Mouse (Mus musculus) hindbrain, postnatal 0 days (tissue): ENCODE results near the gene Taar6. TPM values are rescaled to one million over a fixed set of nuclear protein-coding genes. Genes with fewer than 3 reads are reported as not detected.

Experiments
- ATAC-seq: fragments of 200-750 bp; cut with Nextera tagmentation; 2 replicates; pipeline ENCODE4 v1.8.0; 2017; ENCODE audit warnings: mild to moderate bottlenecking, moderate TSS enrichment, moderate library complexity
- DNase-seq: peaks from one replicate; pipeline ENCODE4 v3.0.0-alpha.2; 2015; ENCODE audit warnings: low spot score
- H3K27ac ChIP-seq: fragments of 300-500 bp; sonication (generic); 2 replicates; pipeline ENCODE4 v1.5.1; 2014; ENCODE audit warnings: mild to moderate bottlenecking
- H3K27me3 ChIP-seq: fragments of 300-500 bp; sonication (generic); 2 replicates; pipeline ENCODE4 v1.6.1; 2014; ENCODE audit warnings: low read length, mixed read lengths; ENCODE audit not compliant: insufficient read depth
- H3K36me3 ChIP-seq: fragments of 300-500 bp; sonication (generic); 2 replicates; pipeline ENCODE4 v1.6.1; 2014; ENCODE audit warnings: low read length, mixed read lengths; ENCODE audit not compliant: insufficient read depth
- H3K4me1 ChIP-seq: fragments of 300-500 bp; sonication (generic); 2 replicates; pipeline ENCODE4 v1.6.1; 2014; ENCODE audit warnings: antibody characterized with exemption, low read length, mixed read lengths; ENCODE audit not compliant: insufficient read depth
- H3K4me2 ChIP-seq: fragments of 300-500 bp; sonication (generic); 2 replicates; pipeline ENCODE4 v1.6.1; 2014; ENCODE audit warnings: low read depth, mild to moderate bottlenecking, low read length, moderate library complexity, mixed read lengths
- H3K4me3 ChIP-seq: fragments of 300-500 bp; sonication (generic); 2 replicates; pipeline ENCODE4 v1.5.1; 2014; ENCODE audit warnings: low read length
- H3K9ac ChIP-seq: fragments of 300-500 bp; sonication (generic); replicated peaks from 2 replicates; pipeline ENCODE4 v1.6.1; 2014; ENCODE audit warnings: mild to moderate bottlenecking, low read length, moderate library complexity, mixed read lengths
- H3K9me3 ChIP-seq: fragments of 300-500 bp; sonication (generic); 2 replicates; pipeline ENCODE4 v1.6.1; 2016; ENCODE audit warnings: low read length, mixed read lengths
- CTCF ChIP-seq: IDR thresholded peaks from 2 replicates; pipeline ENCODE4 v1.5.1; 2016; ENCODE audit warnings: antibody characterized with exemption, control low read depth, low read depth
- WGBS: fragments of 180-500 bp; shearing (Covaris S2); extraction: QIAGEN DNeasy Blood & Tissue Kit; methylation state at CpG from one replicate; pipeline ENCODE4 v1.1.7; 2014; 5-methylcytosine and 5-hydroxymethylcytosine counted together
- polyA plus RNA-seq: library from polyadenylated mRNA; unstranded; fragments of >200 nt; fragmentation: Nextera tagmentation; extraction: Ambion mirVana; gene quantifications from 2 replicates; pipeline ENCODE4 v1.2.1, GENCODE M21; 2015
- total RNA-seq: library from RNA; depleted of rRNA; stranded (reverse); fragments of >200 nt; gene quantifications from 2 replicates; pipeline ENCODE4 v1.2.3, GENCODE M21; 2014; rRNA removed

Taar6 gene
- not detected in 2 replicates for total RNA-seq
- polyA plus RNA-seq: not detected in 2 replicates

GRCm38 (mm10) chr10:23985546-23985945 lies at the start of gene Taar6:
Gene Taar6 (minus strand): TSS chr10:23985646.
- Histone ChIP-seq H3K36me3 (no peaks in the 10 kb centered on the region), H3K9me3 (no peaks in the 10 kb centered on the region), H3K27me3 (no peaks in the 10 kb centered on the region), H3K4me2 (no peak within 1 kb of the TSS), H3K4me1 (no peaks in the 10 kb centered on the region), H3K9ac (no peak within 1 kb of the TSS), H3K4me3 (no peak within 1 kb of the TSS), H3K27ac (no peak within 1 kb of the TSS)
- DNase-seq: no peak
- 70% methylated on average over 8 of the region's 8 CpGs for WGBS
- ATAC-seq: no peak
- no peak for TF ChIP-seq CTCF

- no peaks in the 10 kb centered on the region for H3K9me3 ChIP-seq
- H3K9ac ChIP-seq: no peak overlapping the region
- H3K4me1 ChIP-seq: no peaks in the 10 kb centered on the region
- no peaks in the 10 kb centered on the region for H3K36me3 ChIP-seq
- no peak for DNase-seq
- H3K27ac ChIP-seq: no peak overlapping the region
- no peak for TF ChIP-seq CTCF
- no peaks in the 10 kb centered on the region for H3K27me3 ChIP-seq
- no peak overlapping the region for H3K4me3 ChIP-seq
- ATAC-seq: no peak
- H3K4me2 ChIP-seq: no peak overlapping the region
Observed at GRCm38 (mm10) chr10:24031347-24031746, 45.9 kb upstream of the Taar6 start.

- DNase-seq (no peak), ATAC-seq (no peak)
- no peaks in the 10 kb centered on the region for H3K27me3 ChIP-seq
- H3K36me3 ChIP-seq: no peaks in the 10 kb centered on the region
- no peaks in the 10 kb centered on the region for H3K9me3 ChIP-seq
- no peak for TF ChIP-seq CTCF
- no peaks in the 10 kb centered on the region for H3K4me1 ChIP-seq
- no peak within 1 kb of the TSS for H3K27ac ChIP-seq
- no peak within 1 kb of the TSS for H3K4me2 ChIP-seq
- no peak within 1 kb of the TSS for H3K9ac ChIP-seq
- H3K4me3 ChIP-seq: no peak within 1 kb of the TSS
Observed at GRCm38 (mm10) chr10:24026922-24027321, 41.5 kb upstream of the Taar6 start, which contains the start of gene Taar7d. Gene Taar7d (plus strand): TSS chr10:24027222.

- Histone ChIP-seq H3K4me3 (no peak overlapping the region), H3K4me1 (no peaks in the 10 kb centered on the region), H3K27me3 (no peaks in the 10 kb centered on the region), H3K9me3 (no peaks in the 10 kb centered on the region), H3K9ac (no peak overlapping the region), H3K36me3 (no peaks in the 10 kb centered on the region), H3K27ac (no peak overlapping the region), H3K4me2 (no peak overlapping the region)
- TF ChIP-seq CTCF: no peak
- no peak for DNase-seq
- no peak for ATAC-seq
- WGBS: 94% methylated on average over 1 of the region's 1 CpGs
Observed at GRCm38 (mm10) chr10:24008143-24008542, 22.7 kb upstream of the Taar6 start.

- Histone ChIP-seq H3K4me2 (no peak overlapping the region), H3K9ac (no peak overlapping the region), H3K4me3 (no peak overlapping the region), H3K27ac (no peak overlapping the region), H3K9me3 (no peaks in the 10 kb centered on the region), H3K27me3 (no peaks in the 10 kb centered on the region), H3K36me3 (no peaks in the 10 kb centered on the region), H3K4me1 (no peaks in the 10 kb centered on the region)
- TF ChIP-seq CTCF: no peak
- WGBS: 51% methylated on average over 2 of the region's 2 CpGs
- DNase-seq: no peak
- ATAC-seq: no peak
Observed at GRCm38 (mm10) chr10:24007034-24007433, 21.6 kb upstream of the Taar6 start.

- no peaks in the 10 kb centered on the region for H3K27me3 ChIP-seq
- no peak for TF ChIP-seq CTCF
- no peaks in the 10 kb centered on the region for H3K4me1 ChIP-seq
- ATAC-seq: no peak
- H3K27ac ChIP-seq: no peak overlapping the region
- H3K36me3 ChIP-seq: no peaks in the 10 kb centered on the region
- 74% methylated on average over 1 of the region's 1 CpGs for WGBS
- no peak overlapping the region for H3K9ac ChIP-seq
- H3K4me2 ChIP-seq: no peak overlapping the region
- H3K9me3 ChIP-seq: no peaks in the 10 kb centered on the region
- no peak for DNase-seq
- H3K4me3 ChIP-seq: no peak overlapping the region
Observed at GRCm38 (mm10) chr10:24006442-24006841, 21.0 kb upstream of the Taar6 start.

GRCm38 (mm10) chr10:23999639-24000038 lies 14.2 kb upstream of the Taar6 start, which contains the start of gene Taar7b:
Gene Taar7b (plus strand): TSS chr10:23999939.
- no peak for DNase-seq
- WGBS: 95% methylated on average over 1 of the region's 1 CpGs
- no peak within 1 kb of the TSS for H3K4me2 ChIP-seq
- no peak for ATAC-seq
- H3K36me3 ChIP-seq: no peaks in the 10 kb centered on the region
- H3K4me1 ChIP-seq: no peaks in the 10 kb centered on the region
- H3K27me3 ChIP-seq: no peaks in the 10 kb centered on the region
- no peaks in the 10 kb centered on the region for H3K9me3 ChIP-seq
- TF ChIP-seq CTCF: no peak
- no peak within 1 kb of the TSS for H3K27ac ChIP-seq
- no peak within 1 kb of the TSS for H3K9ac ChIP-seq
- H3K4me3 ChIP-seq: no peak within 1 kb of the TSS
